Mouse (Mus musculus) midbrain, postnatal 0 days (tissue): Measurements from ENCODE around the gene F5. TPM values are rescaled to one million over a fixed set of nuclear protein-coding genes. Genes with fewer than 3 reads are reported as not detected.

Experiments used
- ATAC-seq: fragments of 200-750 bp; cut with Nextera tagmentation; 2 replicates; pipeline ENCODE4 v1.8.0; 2017; ENCODE audit warnings: moderate number of reproducible peaks, mild to moderate bottlenecking, moderate TSS enrichment, moderate library complexity; ENCODE audit not compliant: low FRiP score
- DNase-seq: peaks from one replicate; pipeline ENCODE4 v3.0.0-alpha.2; 2015; ENCODE audit warnings: low spot score
- H3K27ac ChIP-seq: fragments of 300-500 bp; sonication (generic); 2 replicates; pipeline ENCODE4 v1.5.1; 2014; ENCODE audit warnings: low read depth, mild to moderate bottlenecking, low read length, mixed read lengths
- H3K27me3 ChIP-seq: fragments of 300-500 bp; sonication (generic); 2 replicates; pipeline ENCODE4 v1.6.1; 2014; ENCODE audit warnings: low read length, control low read depth, mixed read lengths; ENCODE audit not compliant: insufficient read depth
- H3K36me3 ChIP-seq: fragments of 300-500 bp; sonication (generic); 2 replicates; pipeline ENCODE4 v1.6.1; 2014; ENCODE audit warnings: low read length, control low read depth, mixed read lengths; ENCODE audit not compliant: insufficient read depth
- H3K4me1 ChIP-seq: fragments of 300-500 bp; sonication (generic); 2 replicates; pipeline ENCODE4 v1.6.1; 2014; ENCODE audit warnings: mild to moderate bottlenecking, control low read depth, antibody characterized with exemption, low read length, mixed read lengths; ENCODE audit not compliant: insufficient read depth
- H3K4me2 ChIP-seq: fragments of 300-500 bp; sonication (generic); 2 replicates; pipeline ENCODE4 v1.6.1; 2014; ENCODE audit warnings: low read depth, mild to moderate bottlenecking, low read length, mixed read lengths; ENCODE audit not compliant: poor library complexity, severe bottlenecking
- H3K4me3 ChIP-seq: fragments of 300-500 bp; sonication (generic); 2 replicates; pipeline ENCODE4 v1.5.1; 2014; ENCODE audit warnings: low read depth, mild to moderate bottlenecking, low read length, moderate library complexity
- H3K9ac ChIP-seq: fragments of 300-500 bp; sonication (generic); replicated peaks from 2 replicates; pipeline ENCODE4 v1.6.1; 2014; ENCODE audit warnings: mild to moderate bottlenecking, low read length, moderate library complexity, mixed read lengths; ENCODE audit not compliant: poor library complexity, severe bottlenecking
- H3K9me3 ChIP-seq: fragments of 300-500 bp; sonication (generic); 2 replicates; pipeline ENCODE4 v1.6.1; 2016; ENCODE audit warnings: low read length, control low read depth
- CTCF ChIP-seq: IDR thresholded peaks from 2 replicates; pipeline ENCODE4 v1.5.1; 2016; ENCODE audit warnings: antibody characterized with exemption, mild to moderate bottlenecking
- WGBS: fragments of 180-500 bp; shearing (Covaris S2); extraction: QIAGEN DNeasy Blood & Tissue Kit; methylation state at CpG from one replicate; pipeline ENCODE4 v1.1.7; 2014; 5-methylcytosine and 5-hydroxymethylcytosine counted together
- polyA plus RNA-seq: library from polyadenylated mRNA; unstranded; fragments of >200 nt; fragmentation: Nextera tagmentation; extraction: Ambion mirVana; gene quantifications from 2 replicates; pipeline ENCODE4 v1.2.1, GENCODE M21; 2015
- total RNA-seq: library from RNA; depleted of rRNA; stranded (reverse); fragments of >200 nt; gene quantifications from 2 replicates; pipeline ENCODE4 v1.2.3, GENCODE M21; 2014

Gene F5
- total and polyA plus RNA-seq, 2 experiments from 2014 or later, result 0.04 to 0.05 TPM

DNA sequence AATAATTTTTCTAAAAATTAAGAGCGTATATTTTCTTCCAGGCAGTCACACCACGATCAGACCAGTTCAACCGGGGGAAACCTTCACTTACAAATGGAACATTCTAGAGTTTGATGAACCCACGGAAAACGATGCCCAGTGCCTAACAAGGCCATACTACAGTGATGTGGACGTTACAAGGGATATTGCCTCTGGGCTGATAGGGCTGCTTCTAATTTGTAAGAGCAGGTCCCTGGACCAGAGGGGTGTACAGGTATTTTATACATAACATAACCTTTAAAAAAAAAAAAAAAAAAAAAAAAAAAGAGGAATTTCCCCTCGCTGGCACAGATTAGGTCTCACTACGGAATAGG is 33.2 kb downstream of the F5 start:
- no peak overlapping the region for H3K27ac ChIP-seq
- ATAC-seq, result no peak
- WGBS, result 50% methylated on average over 8 of the region's 8 CpGs

DNA sequence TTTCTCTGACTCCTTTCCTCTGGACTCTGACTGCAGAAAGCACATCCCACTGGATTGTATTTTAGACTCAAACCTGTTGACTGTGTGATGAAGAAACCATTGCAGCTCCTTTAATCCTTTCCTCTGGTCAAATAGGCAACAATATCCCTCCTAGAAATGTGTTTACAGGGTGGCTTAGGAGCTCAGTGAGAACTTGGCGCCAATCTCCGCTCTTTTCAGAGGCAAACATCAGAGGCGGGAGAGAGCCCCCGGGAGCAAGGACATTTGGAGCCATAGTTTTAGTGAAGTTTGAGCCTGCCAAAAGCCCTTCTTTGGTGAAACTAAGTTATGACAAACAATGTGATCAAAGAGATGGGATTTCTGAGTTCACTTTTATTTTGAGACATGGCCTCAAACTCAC is 33.7 kb downstream of the F5 start:
- no peak for TF ChIP-seq CTCF
- DNase-seq (no peak), ATAC-seq (no peak)
- no peaks in the 10 kb centered on the region for H3K36me3 ChIP-seq
- H3K9me3 ChIP-seq, result no peaks in the 10 kb centered on the region
- no peaks in the 10 kb centered on the region for H3K4me1 ChIP-seq
- 49% methylated on average over 4 of the region's 4 CpGs for WGBS
- H3K27ac ChIP-seq, result no peak overlapping the region
- H3K4me3 ChIP-seq, result no peak overlapping the region
- H3K27me3 ChIP-seq, result no peaks in the 10 kb centered on the region
- no peak overlapping the region for H3K4me2 ChIP-seq
- no peak overlapping the region for H3K9ac ChIP-seq

More for the DNA sequence above, 33.2 kb downstream of the F5 start:
- Histone ChIP-seq H3K27me3 (no peaks in the 10 kb centered on the region), H3K4me1 (no peaks in the 10 kb centered on the region), H3K9me3 (no peaks in the 10 kb centered on the region), H3K4me3 (no peak overlapping the region), H3K9ac (no peak overlapping the region), H3K36me3 (no peaks in the 10 kb centered on the region), H3K4me2 (no peak overlapping the region)
- DNase-seq, result no peak
- TF ChIP-seq CTCF, result no peak

DNA sequence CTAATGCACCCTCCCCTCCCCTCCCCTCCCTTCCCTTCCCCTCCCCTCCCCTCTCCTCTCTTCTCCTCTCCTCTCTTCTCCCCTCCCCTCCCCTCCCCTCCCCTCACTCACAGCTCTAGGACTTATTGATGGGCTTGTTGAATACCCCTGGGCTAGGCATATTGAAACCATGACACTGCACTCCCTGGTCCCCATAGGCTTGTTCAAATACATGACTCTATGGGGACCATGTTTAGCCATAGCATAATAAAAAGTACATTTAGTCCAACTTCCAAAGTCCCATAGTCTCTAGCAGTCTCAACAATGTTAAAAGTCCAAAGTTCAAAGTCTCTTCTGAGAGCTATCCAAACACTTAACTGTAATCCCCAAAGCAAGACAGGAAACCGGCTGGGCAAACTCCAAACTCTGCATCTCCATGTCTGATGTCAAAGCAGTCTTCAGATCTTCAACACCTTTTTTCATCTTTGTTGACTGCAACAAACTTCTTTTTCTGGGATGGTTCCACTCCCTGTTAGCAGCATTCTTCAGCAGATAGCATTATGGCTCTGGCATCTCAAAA is 35.4 kb downstream of the F5 start:
- no peak overlapping the region for H3K4me2 ChIP-seq
- H3K4me1 ChIP-seq, result no peaks in the 10 kb centered on the region
- WGBS, result 95% methylated on average over 1 of the region's 1 CpGs
- H3K27me3 ChIP-seq, result no peaks in the 10 kb centered on the region
- no peak for TF ChIP-seq CTCF
- no peak for DNase-seq
- no peak overlapping the region for H3K4me3 ChIP-seq
- H3K27ac ChIP-seq, result no peak overlapping the region
- no peaks in the 10 kb centered on the region for H3K36me3 ChIP-seq
- no peak for ATAC-seq
- H3K9ac ChIP-seq, result no peak overlapping the region
- H3K9me3 ChIP-seq, result no peaks in the 10 kb centered on the region

DNA sequence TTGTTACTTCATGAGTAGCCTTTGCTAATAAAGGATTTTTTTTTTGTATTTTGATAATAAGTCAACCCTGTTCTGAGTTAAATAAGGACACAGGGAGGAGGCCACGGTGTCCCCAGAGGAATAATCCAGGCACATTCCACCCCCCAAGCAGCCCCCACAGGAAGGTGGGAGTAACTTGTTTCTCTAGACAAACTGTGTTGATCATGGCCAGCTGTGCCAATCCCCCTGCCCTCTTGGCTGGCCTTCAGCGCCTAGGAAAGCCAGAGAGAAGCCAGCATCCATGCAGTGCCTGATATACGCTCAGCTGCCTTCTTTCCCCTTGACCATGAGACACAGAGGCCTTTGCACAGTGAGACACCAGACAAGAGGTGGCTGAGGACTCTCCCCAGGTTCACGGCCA is 47.9 kb downstream of the F5 start:
- H3K4me3 ChIP-seq, result no peak overlapping the region
- no peaks in the 10 kb centered on the region for H3K27me3 ChIP-seq
- no peak overlapping the region for H3K4me2 ChIP-seq
- H3K4me1 ChIP-seq, result no peaks in the 10 kb centered on the region
- no peak overlapping the region for H3K27ac ChIP-seq
- DNase-seq, result no peak
- H3K9me3 ChIP-seq, result no peaks in the 10 kb centered on the region
- no peaks in the 10 kb centered on the region for H3K36me3 ChIP-seq
- H3K9ac ChIP-seq, result no peak overlapping the region
- 85% methylated on average over 4 of the region's 4 CpGs for WGBS
- TF ChIP-seq CTCF, result no peak
- no peak for ATAC-seq

DNA sequence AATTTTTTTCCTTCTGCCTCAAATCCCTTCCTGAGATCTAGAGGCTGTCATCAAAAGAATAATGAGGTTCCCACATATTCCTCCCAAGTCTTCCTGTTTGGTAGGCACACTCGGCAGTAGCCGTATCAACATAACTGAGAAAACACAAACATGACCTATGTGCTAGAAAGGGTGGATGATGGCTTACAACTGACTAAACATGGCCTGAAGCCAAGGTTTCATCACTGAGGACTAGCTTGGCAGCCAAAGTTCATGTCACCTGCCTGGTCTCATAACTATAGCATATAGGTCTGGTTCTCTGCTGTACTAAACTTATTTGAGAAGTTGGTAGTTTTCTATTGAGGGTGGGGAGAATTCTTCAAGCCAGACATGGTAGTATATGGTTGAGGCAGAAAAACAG is 56.8 kb downstream of the F5 start:
- no peak overlapping the region for H3K27ac ChIP-seq
- no peak overlapping the region for H3K9ac ChIP-seq
- no peak for ATAC-seq
- no peak for DNase-seq
- no peak overlapping the region for H3K4me2 ChIP-seq
- no peak for TF ChIP-seq CTCF
- no peaks in the 10 kb centered on the region for H3K9me3 ChIP-seq
- H3K4me1 ChIP-seq, result no peaks in the 10 kb centered on the region
- H3K36me3 ChIP-seq, result no peaks in the 10 kb centered on the region
- no peak overlapping the region for H3K4me3 ChIP-seq
- H3K27me3 ChIP-seq, result no peaks in the 10 kb centered on the region
- 84% methylated on average over 2 of the region's 2 CpGs for WGBS

DNA sequence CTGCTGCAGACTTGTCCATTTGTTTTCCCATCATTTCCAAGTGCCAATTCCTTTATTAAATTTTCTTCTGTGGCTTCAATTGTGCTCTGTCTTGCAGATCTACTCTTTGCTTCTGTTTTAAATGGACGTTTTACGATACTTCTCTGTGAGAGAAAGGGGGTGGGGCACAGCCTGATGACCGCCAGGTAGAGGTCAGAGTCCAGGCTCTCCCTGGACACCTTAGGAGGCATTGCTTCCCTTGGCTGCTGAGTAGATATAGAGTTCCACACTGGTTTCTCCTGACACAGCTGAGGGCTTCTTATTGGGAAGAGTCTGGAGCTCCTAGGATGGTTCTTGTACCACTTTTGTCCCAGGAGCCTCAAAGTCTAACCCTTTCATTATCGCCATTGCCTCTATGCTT is 59.3 kb downstream of the F5 start:
- Histone ChIP-seq H3K9me3 (no peaks in the 10 kb centered on the region), H3K4me1 (no peaks in the 10 kb centered on the region), H3K36me3 (no peaks in the 10 kb centered on the region), H3K9ac (no peak overlapping the region), H3K4me3 (no peak overlapping the region), H3K27me3 (no peaks in the 10 kb centered on the region), H3K4me2 (no peak overlapping the region), H3K27ac (no peak overlapping the region)
- DNase-seq (no peak), ATAC-seq (no peak)
- TF ChIP-seq CTCF, result no peak
- WGBS, result 82% methylated on average over 4 of the region's 4 CpGs
